ENCODE assay signal across 27 mouse cellular contexts in the genomic region with DNA sequence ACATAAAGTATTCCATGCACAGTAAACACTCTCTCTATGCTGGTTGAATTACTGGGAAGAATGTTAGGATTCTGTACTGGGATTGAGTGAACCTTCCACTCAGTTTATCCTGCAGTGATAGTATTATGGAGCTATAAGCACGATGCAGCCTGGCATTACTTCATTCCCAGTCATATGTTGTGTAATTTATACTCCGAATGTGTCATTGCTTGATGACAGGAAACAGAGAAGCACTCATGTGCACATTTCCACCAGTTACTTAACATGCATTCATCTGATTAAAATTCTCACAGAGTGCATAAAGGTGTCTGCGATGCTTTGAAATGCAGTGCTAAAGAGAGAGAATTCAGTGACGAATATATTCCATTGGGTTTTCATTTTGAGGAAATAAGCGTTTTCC.
"Had no signal": no experiment of that assay in that cellular context is flagged by ENCODE, and none has a peak within 500 bp of the region (broad histone marks: within the 10 kb centered on the region; RNA-seq: fewer than 3 reads in every experiment).

No protein-coding gene starts in this region.

- H3K27me3 ChIP-seq: heart, embryonic 13.5 days; heart, embryonic 15.5 days; hindbrain, embryonic 13.5 days; hindbrain, embryonic 15.5 days; kidney, embryonic 15.5 days; limb, embryonic 13.5 days; limb, embryonic 15.5 days; liver, embryonic 12.5 days had no signal

- H3K9me3 ChIP-seq: heart, embryonic 13.5 days; heart, embryonic 15.5 days; hindbrain, embryonic 13.5 days; hindbrain, embryonic 15.5 days; kidney, embryonic 15.5 days; limb, embryonic 13.5 days; limb, embryonic 15.5 days; liver, embryonic 12.5 days had no signal

- ATAC-seq: hindbrain, postnatal 0 days; intestine, embryonic 16.5 days; liver, embryonic 12.5 days had no signal

- H3K36me3 ChIP-seq: heart, embryonic 13.5 days; heart, embryonic 15.5 days; hindbrain, embryonic 13.5 days; hindbrain, embryonic 15.5 days; kidney, embryonic 15.5 days; limb, embryonic 13.5 days; limb, embryonic 15.5 days; liver, embryonic 12.5 days had no signal

- H3K27ac ChIP-seq: heart, adult 2 months; heart, embryonic 13.5 days; heart, embryonic 15.5 days; hindbrain, embryonic 13.5 days; hindbrain, embryonic 15.5 days; hindbrain, postnatal 0 days; kidney, embryonic 15.5 days; kidney, postnatal 0 days; limb, embryonic 13.5 days; limb, embryonic 15.5 days; liver, embryonic 12.5 days; liver, embryonic 14.5 days had no signal

- H3K4me3 ChIP-seq: heart, adult 2 months; heart, embryonic 13.5 days; heart, embryonic 15.5 days; hindbrain, embryonic 13.5 days; hindbrain, embryonic 15.5 days; kidney, embryonic 15.5 days; limb, embryonic 13.5 days; limb, embryonic 15.5 days; liver, embryonic 12.5 days had no signal

- H3K9ac ChIP-seq: heart, embryonic 13.5 days; heart, embryonic 15.5 days; hindbrain, embryonic 13.5 days; hindbrain, embryonic 15.5 days; kidney, embryonic 15.5 days; limb, embryonic 13.5 days; limb, embryonic 15.5 days; liver, embryonic 12.5 days; liver, embryonic 14.5 days had no signal

- H3K4me1 ChIP-seq: heart, embryonic 13.5 days; heart, embryonic 15.5 days; hindbrain, embryonic 13.5 days; hindbrain, embryonic 15.5 days; kidney, embryonic 15.5 days; limb, embryonic 13.5 days; limb, embryonic 15.5 days; liver, embryonic 12.5 days had no signal

- H3K4me2 ChIP-seq: heart, embryonic 11.5 days; heart, embryonic 13.5 days; heart, embryonic 15.5 days; hindbrain, embryonic 13.5 days; hindbrain, embryonic 15.5 days; kidney, embryonic 15.5 days; limb, embryonic 13.5 days; limb, embryonic 15.5 days; liver, embryonic 12.5 days had no signal

- DNase-seq: gastrocnemius, postnatal 14 days; gastrocnemius, postnatal 36 days; heart, adult 11 months; heart, adult 2 months; heart, postnatal 14 days; heart, postnatal 36 days; kidney, adult 11 months; kidney, adult 2 months; kidney, adult 9 months; kidney, postnatal 14 days; kidney, postnatal 36 days; layer of hippocampus, adult 9-11 months; layer of hippocampus, postnatal 36 days; left cerebral cortex, postnatal 4 days had no signal
